Mouse (Mus musculus): Measurements from ENCODE around the gene Elavl4. TPM values are rescaled to one million over a fixed set of nuclear protein-coding genes. Genes with fewer than 3 reads are reported as not detected.

The Elavl4 gene
- polyA plus RNA-seq, 1 experiment from 2014 or later: 453 TPM

- no peak for ATAC-seq (ENCODE audit: low FRiP score, low read depth)
- Histone ChIP-seq H3K27ac (no peak overlapping the region), H3K4me3 (no peak overlapping the region), H3K9me3 (no peaks in the 10 kb centered on the region), H3K4me1 (peaks cover 29% of the 10 kb centered on the region), H3K9ac (no peak overlapping the region), H3K36me3 (peaks cover 32% of the 10 kb centered on the region; the same call in 1 of the 2 replicates), H3K27me3 (replicated peaks) (no peaks in the 10 kb centered on the region), H3K4me2 (replicated peaks) (no peak overlapping the region)
- 79% methylated on average over 6 of the region's 6 CpGs for WGBS
These were observed 137.2 kb downstream of the Elavl4 start for GRCm38 (mm10) chr4:110214543-110214942.

GRCm38 (mm10) chr4:110213666-110214065 lies 138.0 kb downstream of the Elavl4 start:
- Histone ChIP-seq H3K9ac (no peak overlapping the region), H3K27ac (no peak overlapping the region), H3K4me3 (no peak overlapping the region), H3K27me3 (replicated peaks) (no peaks in the 10 kb centered on the region), H3K36me3 (peaks cover 28% of the 10 kb centered on the region; the same call in 1 of the 2 replicates), H3K4me2 (replicated peaks) (no peak overlapping the region), H3K4me1 (peaks cover 29% of the 10 kb centered on the region), H3K9me3 (no peaks in the 10 kb centered on the region)
- no peak for ATAC-seq (ENCODE audit: low FRiP score, low read depth)
- WGBS: 45% methylated on average over 5 of the region's 5 CpGs

GRCm38 (mm10) chr4:110210246-110210645 lies 141.5 kb downstream of the Elavl4 start:
- Histone ChIP-seq H3K4me1 (peaks cover 29% of the 10 kb centered on the region), H3K9me3 (no peaks in the 10 kb centered on the region), H3K4me3 (no peak overlapping the region), H3K4me2 (replicated peaks) (no peak overlapping the region), H3K27me3 (replicated peaks) (no peaks in the 10 kb centered on the region), H3K9ac (no peak overlapping the region), H3K36me3 (peaks cover 38% of the 10 kb centered on the region; the same call in 1 of the 2 replicates), H3K27ac (no peak overlapping the region)
- no peak for ATAC-seq (ENCODE audit: low FRiP score, low read depth)
- WGBS: 67% methylated on average over 5 of the region's 5 CpGs

GRCm38 (mm10) chr4:110209613-110210012 lies 142.1 kb downstream of the Elavl4 start:
- Histone ChIP-seq H3K27ac (no peak overlapping the region), H3K9ac (no peak overlapping the region), H3K4me3 (no peak overlapping the region), H3K9me3 (no peaks in the 10 kb centered on the region), H3K4me1 (peaks cover 27% of the 10 kb centered on the region), H3K4me2 (replicated peaks) (no peak overlapping the region), H3K27me3 (replicated peaks) (no peaks in the 10 kb centered on the region), H3K36me3 (peaks cover 38% of the 10 kb centered on the region; the same call in 1 of the 2 replicates)
- WGBS: 21% methylated on average over 5 of the region's 5 CpGs
- 0 out of 2 replicates have a peak, but pooled peaks have one; percentile 25 for ATAC-seq (ENCODE audit: low FRiP score, low read depth)

- H3K9ac ChIP-seq: no peak overlapping the region
- H3K4me1 ChIP-seq: no peaks in the 10 kb centered on the region
- no peaks in the 10 kb centered on the region for H3K27me3 ChIP-seq (replicated peaks)
- H3K36me3 ChIP-seq: peaks cover 6% of the 10 kb centered on the region; the same call in 1 of the 2 replicates
- H3K4me3 ChIP-seq: no peak overlapping the region
- H3K9me3 ChIP-seq: no peaks in the 10 kb centered on the region
- H3K27ac ChIP-seq: no peak overlapping the region
- 84% methylated on average over 3 of the region's 3 CpGs for WGBS
- ATAC-seq (ENCODE audit: low FRiP score, low read depth): no peak
- no peak overlapping the region for H3K4me2 ChIP-seq (replicated peaks)
These were observed 150.0 kb downstream of the Elavl4 start for GRCm38 (mm10) chr4:110201680-110202079.

- Histone ChIP-seq H3K9me3 (no peaks in the 10 kb centered on the region), H3K27ac (no peak overlapping the region), H3K4me2 (replicated peaks) (no peak overlapping the region), H3K27me3 (replicated peaks) (no peaks in the 10 kb centered on the region), H3K4me3 (no peak overlapping the region), H3K36me3 (no peaks in the 10 kb centered on the region), H3K9ac (no peak overlapping the region), H3K4me1 (no peaks in the 10 kb centered on the region)
- WGBS: 91% methylated on average over 5 of the region's 5 CpGs
- no peak for ATAC-seq (ENCODE audit: low FRiP score, low read depth)
These were observed 151.8 kb downstream of the Elavl4 start for GRCm38 (mm10) chr4:110199897-110200296.

- ATAC-seq (ENCODE audit: low FRiP score, low read depth): no peak
- Histone ChIP-seq H3K36me3 (no peaks in the 10 kb centered on the region), H3K4me2 (replicated peaks) (no peak overlapping the region), H3K9me3 (no peaks in the 10 kb centered on the region), H3K27me3 (replicated peaks) (no peaks in the 10 kb centered on the region), H3K4me1 (no peaks in the 10 kb centered on the region), H3K27ac (no peak overlapping the region), H3K4me3 (no peak overlapping the region), H3K9ac (no peak overlapping the region)
- 83% methylated on average over 2 of the region's 2 CpGs for WGBS
These were observed 153.1 kb downstream of the Elavl4 start for GRCm38 (mm10) chr4:110198600-110198999.

- WGBS: 86% methylated on average over 2 of the region's 2 CpGs
- H3K9ac ChIP-seq: no peak overlapping the region
- no peak for ATAC-seq (ENCODE audit: low FRiP score, low read depth)
- H3K27me3 ChIP-seq (replicated peaks): no peaks in the 10 kb centered on the region
- H3K4me3 ChIP-seq: no peak overlapping the region
- H3K36me3 ChIP-seq: no peaks in the 10 kb centered on the region
- no peak overlapping the region for H3K4me2 ChIP-seq (replicated peaks)
- no peaks in the 10 kb centered on the region for H3K9me3 ChIP-seq
- no peak overlapping the region for H3K27ac ChIP-seq
- no peaks in the 10 kb centered on the region for H3K4me1 ChIP-seq
These were observed 174.4 kb downstream of the Elavl4 start for GRCm38 (mm10) chr4:110177263-110177662.

- Histone ChIP-seq H3K4me2 (replicated peaks) (no peak overlapping the region), H3K9ac (no peak overlapping the region), H3K4me3 (no peak overlapping the region), H3K4me1 (no peaks in the 10 kb centered on the region), H3K36me3 (no peaks in the 10 kb centered on the region), H3K27me3 (replicated peaks) (no peaks in the 10 kb centered on the region), H3K27ac (no peak overlapping the region), H3K9me3 (no peaks in the 10 kb centered on the region)
- ATAC-seq (ENCODE audit: low FRiP score, low read depth): no peak
- 86% methylated on average over 5 of the region's 5 CpGs for WGBS
These were observed 179.7 kb downstream of the Elavl4 start for GRCm38 (mm10) chr4:110172028-110172427.

- 82% methylated on average over 5 of the region's 5 CpGs for WGBS
- H3K27ac ChIP-seq: no peak overlapping the region
- no peaks in the 10 kb centered on the region for H3K9me3 ChIP-seq
These were observed 186.5 kb downstream of the Elavl4 start for GRCm38 (mm10) chr4:110165217-110165616.

GRCm38 (mm10) chr4:110161600-110161999 lies 190.1 kb downstream of the Elavl4 start:
- no peak overlapping the region for H3K27ac ChIP-seq
- no peaks in the 10 kb centered on the region for H3K27me3 ChIP-seq (replicated peaks)
- H3K9me3 ChIP-seq: no peaks in the 10 kb centered on the region
- ATAC-seq (ENCODE audit: low FRiP score, low read depth): no peak
- 81% methylated on average over 3 of the region's 3 CpGs for WGBS
- H3K4me3 ChIP-seq: no peak overlapping the region
- no peaks in the 10 kb centered on the region for H3K36me3 ChIP-seq
- no peak overlapping the region for H3K4me2 ChIP-seq (replicated peaks)
- H3K4me1 ChIP-seq: no peaks in the 10 kb centered on the region
- H3K9ac ChIP-seq: no peak overlapping the region

More at GRCm38 (mm10) chr4:110165217-110165616, 186.5 kb downstream of the Elavl4 start:
- Histone ChIP-seq H3K4me2 (replicated peaks) (no peak overlapping the region), H3K36me3 (no peaks in the 10 kb centered on the region), H3K4me3 (no peak overlapping the region), H3K4me1 (no peaks in the 10 kb centered on the region), H3K27me3 (replicated peaks) (no peaks in the 10 kb centered on the region), H3K9ac (no peak overlapping the region)
- ATAC-seq (ENCODE audit: low FRiP score, low read depth): no peak

GRCm38 (mm10) chr4:110157515-110158159 lies 194.1 kb downstream of the Elavl4 start:
- H3K27ac ChIP-seq: no peak overlapping the region
- H3K9me3 ChIP-seq: no peaks in the 10 kb centered on the region
- ATAC-seq (ENCODE audit: low FRiP score, low read depth): no peak
- H3K27me3 ChIP-seq (replicated peaks): no peaks in the 10 kb centered on the region
- H3K4me2 ChIP-seq (replicated peaks): no peak overlapping the region
- 47% methylated on average over 3 of the region's 3 CpGs for WGBS
- H3K9ac ChIP-seq: no peak overlapping the region
- H3K36me3 ChIP-seq: no peaks in the 10 kb centered on the region
- peaks cover 13% of the 10 kb centered on the region for H3K4me1 ChIP-seq
- no peak overlapping the region for H3K4me3 ChIP-seq

- no peak for ATAC-seq (ENCODE audit: low FRiP score, low read depth)
- H3K27me3 ChIP-seq (replicated peaks): no peaks in the 10 kb centered on the region
These were observed 195.8 kb downstream of the Elavl4 start for GRCm38 (mm10) chr4:110155954-110156353.

More at GRCm38 (mm10) chr4:110155954-110156353, 195.8 kb downstream of the Elavl4 start:
- no peak overlapping the region for H3K4me3 ChIP-seq
- H3K9me3 ChIP-seq: no peaks in the 10 kb centered on the region
- no peak overlapping the region for H3K4me2 ChIP-seq (replicated peaks)
- H3K4me1 ChIP-seq: peaks cover 23% of the 10 kb centered on the region
- no peaks in the 10 kb centered on the region for H3K36me3 ChIP-seq
- H3K9ac ChIP-seq: no peak overlapping the region
- no peak overlapping the region for H3K27ac ChIP-seq
- WGBS: 25% methylated on average over 2 of the region's 2 CpGs
